Mouse (Mus musculus): ENCODE results near the gene Btf3.

DNA sequence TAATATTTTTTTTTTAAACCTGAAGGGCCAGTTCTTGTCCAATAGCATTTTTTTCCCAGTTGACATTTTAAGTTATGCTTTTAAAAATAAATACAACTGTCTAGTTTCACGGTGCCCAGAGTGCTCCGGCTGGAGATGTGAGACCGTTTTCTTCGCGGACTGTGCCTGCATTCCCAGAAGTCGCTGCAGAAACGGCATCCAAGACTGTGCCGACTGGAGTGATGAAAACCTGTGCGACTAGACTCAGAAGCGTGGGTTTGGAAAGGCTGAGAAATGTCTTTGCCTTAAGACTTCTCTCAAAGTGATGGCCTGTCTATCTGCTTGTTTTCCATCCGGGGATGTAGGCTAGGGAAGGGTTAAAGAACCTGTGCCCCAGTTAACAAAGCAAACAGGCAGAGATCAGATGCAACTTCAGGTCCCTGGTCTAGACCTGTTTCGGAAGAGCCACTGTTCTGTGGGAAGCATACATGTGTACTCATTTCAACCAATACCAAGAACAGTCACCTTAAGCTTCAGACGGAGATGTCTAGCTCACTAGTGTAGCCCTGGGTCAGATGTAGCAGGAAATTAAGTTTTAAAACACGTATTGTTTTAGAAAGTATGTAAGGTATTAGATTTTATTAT lies 9.8 kb downstream of the Btf3 start:
- TF ChIP-seq ZC3H11A (IDR thresholded peaks at IDR 0.05; ENCODE audit: low read depth, low read length) (no peak), CTCF (IDR thresholded peaks at IDR 0.05 in 2 of 3, conservative IDR thresholded peaks at IDR 0.05 in 1 of 3; ENCODE audit: control insufficient read depth in 1 of 3, insufficient read depth in 1 of 3, low read depth in 2 of 3, low read length in 3 of 3, poor library complexity in 1 of 3, severe bottlenecking in 1 of 3) (no peak), POLR2A (IDR thresholded peaks at IDR 0.05; ENCODE audit: control insufficient read depth in 1 of 2, insufficient read depth in 1 of 2, low read depth in 1 of 2, low read length in 2 of 2, poor library complexity in 1 of 2) (0 out of 4 replicates have a peak, but pooled peaks of 1 of the 2 experiments have one; percentile 18), RAD21 (IDR thresholded peaks at IDR 0.05; ENCODE audit: low read depth, low read length) (no peak), RCOR1 (IDR thresholded peaks at IDR 0.05; ENCODE audit: low read depth, low read length) (no peak), E2F4 (IDR thresholded peaks at IDR 0.05; ENCODE audit: borderline replicate concordance, low read depth, low read length) (no peak), KAT2A (conservative IDR thresholded peaks at IDR 0.05; ENCODE audit: low read depth, low read length) (no peak), SIN3A (IDR thresholded peaks at IDR 0.05; ENCODE audit: low read length) (no peak), NRF1 (IDR thresholded peaks at IDR 0.05; ENCODE audit: insufficient read depth, low read depth, low read length, poor library complexity, severe bottlenecking) (no peak), HCFC1 (IDR thresholded peaks at IDR 0.05; ENCODE audit: low read depth, low read length) (no peak), EP300 (IDR thresholded peaks at IDR 0.05; ENCODE audit: low read depth in 1 of 2, low read length in 2 of 2) (no peak)

Data from MEL (cell line).